Mouse (Mus musculus): ENCODE measurements at regions not wholly inside any gene's neighbourhood (a gene's known extent, or its start where the extent isn't known, plus 50 kb on each side); places are given as distances from the start of the nearest gene placed in this dataset.

DNA sequence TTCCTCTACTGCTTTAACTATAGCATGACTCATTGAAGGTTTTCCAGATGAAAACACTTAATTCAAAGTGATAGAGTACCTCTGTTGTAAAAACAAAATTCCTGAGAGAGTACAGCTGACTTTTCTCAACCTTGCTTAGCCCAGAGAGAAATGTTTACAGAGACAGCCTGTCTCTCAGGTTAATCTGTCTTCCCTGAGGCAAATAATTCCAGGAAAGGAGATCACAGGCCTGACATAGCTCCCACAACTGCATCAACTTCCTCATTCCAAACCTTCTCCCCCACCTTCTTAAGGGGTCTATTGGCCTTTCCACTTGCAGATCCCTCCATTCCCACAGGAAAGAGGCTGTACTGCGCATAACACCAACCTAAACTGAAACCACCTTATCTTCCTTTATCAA is 586.1 kb upstream of the Impad1 start:
- no peak for DNase-seq

DNA sequence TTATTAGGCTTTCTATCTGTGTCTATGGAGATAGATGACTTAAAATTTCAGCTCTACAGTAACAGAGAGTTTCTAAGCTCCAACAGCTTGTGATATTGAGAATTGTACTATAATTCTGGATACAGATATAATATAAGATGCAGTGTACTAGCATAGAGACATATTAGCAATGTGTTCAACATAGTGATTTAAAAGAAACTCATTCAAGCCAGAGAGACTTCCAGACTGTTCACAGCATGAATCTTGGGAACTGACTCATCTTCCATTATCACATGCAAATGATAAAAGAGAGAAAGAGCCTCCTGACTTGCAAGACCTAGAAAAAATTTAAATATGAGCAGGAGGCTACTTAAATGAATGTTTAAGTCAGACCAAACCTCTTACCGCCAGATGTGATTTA is 565.1 kb upstream of the Impad1 start:
- no peak for DNase-seq

DNA sequence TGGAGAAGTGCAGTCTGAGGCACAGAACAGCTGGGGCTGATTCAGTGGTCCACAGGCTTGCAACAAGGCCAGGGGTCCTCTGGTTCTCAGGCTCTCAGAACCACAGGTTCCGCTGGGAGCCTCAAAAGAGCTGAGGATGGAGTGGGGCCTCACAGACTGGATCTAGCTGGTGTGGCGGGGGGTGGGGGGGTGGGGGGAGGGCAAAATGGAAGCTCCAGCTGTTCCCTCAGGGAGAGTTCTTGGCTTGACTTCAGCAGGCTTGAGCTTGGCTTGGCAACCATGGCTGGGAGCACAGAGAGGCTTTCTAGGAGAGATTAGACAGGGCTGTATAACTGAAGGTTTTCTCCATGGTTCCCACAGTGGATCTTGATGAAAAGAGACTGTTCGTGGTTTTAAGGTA is 553.1 kb upstream of the Impad1 start:
- DNase-seq = peak; percentile 97

GRCm38 (mm10) chr4:5344739-5345138 is 551.6 kb upstream of the Impad1 start:
- DNase-seq = no peak

- DNase-seq = peak; percentile 95
Measured at GRCm38 (mm10) chr4:5344311-5344710, 551.2 kb upstream of the Impad1 start.

DNA sequence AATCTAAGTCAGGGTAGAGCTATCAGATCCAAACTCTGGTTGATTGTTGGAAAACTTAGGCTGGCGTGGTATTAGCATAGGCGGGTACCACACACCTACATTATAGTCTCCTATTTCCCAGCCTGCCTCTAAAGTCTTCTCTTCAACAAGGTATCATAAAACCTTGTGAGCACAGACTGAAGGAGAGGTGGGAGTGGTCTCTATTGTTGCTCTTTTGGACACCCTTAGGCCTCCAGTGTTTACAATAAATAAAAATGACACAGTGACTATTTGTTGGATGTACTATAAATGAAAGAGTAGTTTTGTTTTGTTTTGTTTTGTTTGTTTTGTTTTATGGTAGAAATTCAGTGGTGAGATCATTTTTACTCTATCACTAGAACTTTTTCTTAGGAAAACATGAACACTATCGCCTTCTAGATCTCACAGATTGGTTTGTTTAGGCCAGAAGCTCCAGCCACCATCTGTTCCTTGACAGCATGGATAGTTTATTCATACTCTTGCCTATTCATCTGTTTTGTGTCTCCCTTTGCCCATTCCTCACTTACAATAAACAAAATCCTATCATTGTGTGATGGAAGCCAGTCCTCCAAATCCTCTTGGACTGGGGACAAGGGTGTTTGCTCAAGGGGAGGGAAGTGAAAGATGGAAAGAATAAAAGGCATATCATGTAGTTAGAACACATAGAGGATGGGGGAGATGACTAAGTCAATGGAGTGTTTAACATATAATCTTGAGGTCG is 544.2 kb upstream of the Impad1 start:
- DNase-seq = no peak

DNA sequence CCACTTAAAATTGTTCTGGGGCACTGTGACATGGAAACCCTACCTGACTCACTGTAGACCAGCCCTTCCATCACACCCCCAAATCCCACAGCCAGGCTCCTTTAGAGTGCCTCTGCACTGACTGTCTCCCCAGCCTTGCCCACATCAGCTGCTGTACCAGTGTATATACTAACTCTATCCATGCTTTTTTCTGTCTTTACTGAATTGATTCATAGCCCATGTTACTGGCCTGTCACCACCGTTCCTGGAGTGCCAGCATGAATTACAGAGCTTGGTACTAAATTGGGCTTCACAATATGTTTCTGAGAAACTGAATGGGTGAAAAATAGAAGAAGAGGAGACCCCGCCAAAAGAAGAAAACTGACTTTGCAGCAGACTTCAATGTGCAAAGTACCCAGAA is 541.9 kb upstream of the Impad1 start:
- no peak for DNase-seq

DNA sequence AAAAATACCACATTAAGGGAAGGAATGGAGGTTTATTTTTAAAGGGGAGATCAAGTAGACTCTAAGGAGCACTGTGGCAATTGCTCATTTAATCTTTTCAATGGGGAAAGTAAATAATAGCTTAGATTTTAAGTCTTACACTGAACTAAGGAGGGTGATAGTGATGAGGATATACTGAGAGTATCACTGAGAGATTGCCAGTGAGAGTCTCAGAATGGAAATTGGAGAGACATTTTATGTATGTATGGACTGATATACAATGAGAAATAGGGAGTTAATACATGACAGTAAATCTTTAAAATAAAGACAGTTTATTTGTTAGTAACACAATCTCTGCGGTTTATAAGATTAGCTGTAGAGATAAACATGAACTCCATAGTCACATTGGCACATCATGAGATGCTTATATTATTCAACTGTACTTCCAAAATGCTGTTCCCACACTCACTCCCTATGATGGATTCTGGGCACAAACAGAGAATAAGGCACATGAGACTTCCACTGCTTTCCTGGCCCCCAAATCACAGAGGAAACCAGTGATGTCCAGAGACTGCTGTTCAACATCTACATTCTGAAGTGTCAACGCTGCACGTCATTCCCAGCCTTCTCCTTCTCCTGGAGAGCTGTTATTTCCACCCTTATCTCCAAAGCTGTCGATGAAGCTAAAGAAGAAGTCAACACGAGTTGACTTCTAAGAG is 535.5 kb upstream of the Impad1 start:
- DNase-seq = peak; percentile 76

- no peak for DNase-seq
Measured at GRCm38 (mm10) chr4:5327171-5327661, 534.1 kb upstream of the Impad1 start.

- no peak for DNase-seq
Measured at GRCm38 (mm10) chr4:5301461-5301860, 508.3 kb upstream of the Impad1 start.

GRCm38 (mm10) chr4:5301017-5301416 is 507.9 kb upstream of the Impad1 start:
- peak; percentile 43 for DNase-seq

- DNase-seq = no peak
Measured at GRCm38 (mm10) chr4:5299208-5299607, 506.1 kb upstream of the Impad1 start.

GRCm38 (mm10) chr4:5294030-5294429 is 500.9 kb upstream of the Impad1 start:
- DNase-seq = no peak

DNA sequence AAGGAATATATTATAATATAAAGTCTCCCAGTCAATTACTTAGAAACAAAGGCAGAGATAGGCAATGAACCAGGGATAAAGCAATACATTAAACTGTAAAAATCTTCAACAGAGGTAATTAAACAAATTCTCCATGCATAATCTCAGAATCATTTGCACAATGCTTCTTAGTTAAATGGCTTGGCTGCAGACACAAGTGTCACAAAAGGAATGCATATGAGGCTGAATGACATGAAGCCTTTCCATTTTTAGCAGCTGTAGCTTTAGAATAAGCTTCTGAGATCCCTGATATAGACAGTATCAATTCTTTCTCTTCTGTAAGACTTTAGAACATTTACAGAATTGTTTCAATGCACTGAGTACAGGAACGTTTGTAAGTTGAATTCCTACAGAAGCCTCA is 483.0 kb upstream of the Impad1 start:
- DNase-seq = no peak

All from heart, adult 11 months (tissue).